Mouse (Mus musculus) liver, embryonic 11.5 days (tissue): ENCODE measurements around the gene Slc11a1. TPM values are rescaled to one million over a fixed set of nuclear protein-coding genes. Genes with fewer than 3 reads are reported as not detected.
"Not testable (repeated sequence)": the region's sequence is repeated elsewhere in the genome, so short reads cannot be mapped to it uniquely, and the experiment has no call there.

Experiments
- ATAC-seq: fragments of 200-750 bp; cut with Nextera tagmentation; replicated peaks from 2 replicates; pipeline ENCODE4 v1.8.0; 2017; ENCODE audit warnings: moderate number of reproducible peaks, mild to moderate bottlenecking, moderate TSS enrichment, moderate library complexity; ENCODE audit not compliant: low FRiP score
- DNase-seq: peaks from one replicate; pipeline ENCODE4 v3.0.0-alpha.2; 2017; ENCODE audit warnings: low spot score
- H3K27ac ChIP-seq: fragments of 300-500 bp; sonication (generic); 2 replicates; pipeline ENCODE4 v1.5.1; 2014; ENCODE audit warnings: mild to moderate bottlenecking, low read depth, low read length, control low read depth
- H3K27me3 ChIP-seq: fragments of 300-500 bp; sonication (generic); replicated peaks from 2 replicates; pipeline ENCODE4 v1.6.1; 2014; ENCODE audit warnings: low read length, mixed read lengths; ENCODE audit not compliant: control insufficient read depth, insufficient read depth
- H3K36me3 ChIP-seq: fragments of 300-500 bp; sonication (generic); 2 replicates; pipeline ENCODE4 v1.6.1; 2014; ENCODE audit warnings: mild to moderate bottlenecking, low read length, moderate library complexity, mixed read lengths; ENCODE audit not compliant: control insufficient read depth, insufficient read depth
- H3K4me1 ChIP-seq: fragments of 300-500 bp; sonication (generic); replicated peaks from 2 replicates; pipeline ENCODE4 v1.6.1; 2014; ENCODE audit warnings: low read length, mixed read lengths; ENCODE audit not compliant: control insufficient read depth, insufficient read depth
- H3K4me2 ChIP-seq: fragments of 300-500 bp; sonication (generic); 2 replicates; pipeline ENCODE4 v1.6.1; 2014; ENCODE audit warnings: mild to moderate bottlenecking, control low read depth, moderate library complexity
- H3K4me3 ChIP-seq: fragments of 300-500 bp; sonication (generic); 2 replicates; pipeline ENCODE4 v1.5.1; 2014; ENCODE audit warnings: low read depth, low read length, control low read depth
- H3K9ac ChIP-seq: fragments of 300-500 bp; sonication (generic); 2 replicates; pipeline ENCODE4 v1.6.1; 2014; ENCODE audit warnings: low read depth, low read length, control low read depth
- H3K9me3 ChIP-seq: fragments of 300-500 bp; sonication (generic); 2 replicates; pipeline ENCODE4 v1.6.1; 2016; ENCODE audit warnings: low read length, inconsistent platforms, mixed read lengths; ENCODE audit not compliant: control insufficient read depth
- WGBS: fragments of 180-500 bp; shearing (Covaris S2); extraction: QIAGEN DNeasy Blood & Tissue Kit; methylation state at CpG from one replicate; pipeline ENCODE4 v1.1.7; 2014; 5-methylcytosine and 5-hydroxymethylcytosine counted together
- polyA plus RNA-seq: library from polyadenylated mRNA; unstranded; fragments of >200 nt; fragmentation: Nextera tagmentation; extraction: Ambion mirVana; gene quantifications from 2 replicates; pipeline ENCODE4 v1.2.1, GENCODE M21; 2014

The Slc11a1 gene
- polyA plus RNA-seq, 1 experiment from 2014 or later = 10.0 TPM

- Histone ChIP-seq H3K4me2 (no peak overlapping the region), H3K4me3 (no peak overlapping the region), H3K9ac (no peak overlapping the region), H3K36me3 (no peaks in the 10 kb centered on the region), H3K27me3 (no peaks in the 10 kb centered on the region), H3K4me1 (peaks cover 28% of the 10 kb centered on the region), H3K27ac (no peak overlapping the region), H3K9me3 (no peaks in the 10 kb centered on the region)
- no peak for DNase-seq
- 69% methylated on average over 6 of the region's 6 CpGs for WGBS
- no peak for ATAC-seq
Measured at GRCm38 (mm10) chr1:74335436-74336170, 39.4 kb upstream of the Slc11a1 start.

GRCm38 (mm10) chr1:74337241-74337771 lies 37.7 kb upstream of the Slc11a1 start:
- no peak for DNase-seq
- Histone ChIP-seq H3K9me3 (no peaks in the 10 kb centered on the region), H3K27ac (no peak overlapping the region)

GRCm38 (mm10) chr1:74338013-74338412 lies 37.0 kb upstream of the Slc11a1 start:
- 79% methylated on average over 5 of the region's 5 CpGs for WGBS
- Histone ChIP-seq H3K27ac (no peak overlapping the region), H3K4me2 (no peak overlapping the region), H3K9me3 (no peaks in the 10 kb centered on the region), H3K4me3 (no peak overlapping the region), H3K36me3 (no peaks in the 10 kb centered on the region), H3K4me1 (peaks cover 9% of the 10 kb centered on the region; the same call in 1 of the 2 replicates), H3K27me3 (no peaks in the 10 kb centered on the region), H3K9ac (no peak overlapping the region)
- DNase-seq (no peak), ATAC-seq (no peak)

More at GRCm38 (mm10) chr1:74337241-74337771, 37.7 kb upstream of the Slc11a1 start:
- H3K36me3 ChIP-seq = no peaks in the 10 kb centered on the region
- peaks cover 12% of the 10 kb centered on the region; the same call in 1 of the 2 replicates for H3K4me1 ChIP-seq
- no peak overlapping the region for H3K4me2 ChIP-seq
- H3K9ac ChIP-seq = no peak overlapping the region
- no peak for ATAC-seq
- H3K27me3 ChIP-seq = no peaks in the 10 kb centered on the region
- H3K4me3 ChIP-seq = no peak overlapping the region
- 81% methylated on average over 3 of the region's 3 CpGs for WGBS

- DNase-seq = no peak
- H3K4me3 ChIP-seq = no peak overlapping the region
- H3K9ac ChIP-seq = no peak overlapping the region
- peaks cover 4% of the 10 kb centered on the region; the same call in 1 of the 2 replicates for H3K4me1 ChIP-seq
- H3K27me3 ChIP-seq = no peaks in the 10 kb centered on the region
- 69% methylated on average over 4 of the region's 4 CpGs for WGBS
- no peaks in the 10 kb centered on the region for H3K36me3 ChIP-seq
- ATAC-seq = no peak
- H3K4me2 ChIP-seq = no peak overlapping the region
- H3K9me3 ChIP-seq = no peaks in the 10 kb centered on the region
- H3K27ac ChIP-seq = no peak overlapping the region
Measured at GRCm38 (mm10) chr1:74338626-74339025, 36.4 kb upstream of the Slc11a1 start.

GRCm38 (mm10) chr1:74339917-74340316 lies 35.1 kb upstream of the Slc11a1 start:
- 79% methylated on average over 9 of the region's 9 CpGs for WGBS
- H3K4me3 ChIP-seq = no peak overlapping the region
- DNase-seq (no peak), ATAC-seq (no peak)
- H3K9ac ChIP-seq = no peak overlapping the region
- H3K27ac ChIP-seq = no peak overlapping the region
- no peak overlapping the region for H3K4me2 ChIP-seq
- no peaks in the 10 kb centered on the region for H3K9me3 ChIP-seq
- H3K27me3 ChIP-seq = no peaks in the 10 kb centered on the region
- no peaks in the 10 kb centered on the region for H3K36me3 ChIP-seq
- no peaks in the 10 kb centered on the region; the same call in 1 of the 2 replicates for H3K4me1 ChIP-seq

- Histone ChIP-seq H3K4me1 (no peaks in the 10 kb centered on the region; the same call in 1 of the 2 replicates), H3K36me3 (no peaks in the 10 kb centered on the region), H3K9ac (no peak overlapping the region), H3K4me2 (no peak overlapping the region), H3K9me3 (no peaks in the 10 kb centered on the region), H3K4me3 (no peak overlapping the region), H3K27ac (no peak overlapping the region), H3K27me3 (no peaks in the 10 kb centered on the region)
- 90% methylated on average over 6 of the region's 6 CpGs for WGBS
- ATAC-seq (no peak), DNase-seq (no peak)
Measured at GRCm38 (mm10) chr1:74340361-74340764, 34.6 kb upstream of the Slc11a1 start.

- not testable (repeated sequence) for H3K27me3 ChIP-seq, H3K9ac ChIP-seq, H3K36me3 ChIP-seq, H3K4me2 ChIP-seq, DNase-seq, H3K27ac ChIP-seq, H3K9me3 ChIP-seq, H3K4me3 ChIP-seq, H3K4me1 ChIP-seq, ATAC-seq
- 92% methylated on average over 4 of the region's 4 CpGs for WGBS
Measured at GRCm38 (mm10) chr1:74340992-74341391, 34.0 kb upstream of the Slc11a1 start.

GRCm38 (mm10) chr1:74341898-74342297 lies 33.1 kb upstream of the Slc11a1 start:
- H3K4me1 ChIP-seq = no peaks in the 10 kb centered on the region; the same call in 1 of the 2 replicates
- ATAC-seq = no peak
- H3K9ac ChIP-seq = no peak overlapping the region
- 71% methylated on average over 7 of the region's 7 CpGs for WGBS
- no peak for DNase-seq
- H3K4me3 ChIP-seq = no peak overlapping the region
- H3K27me3 ChIP-seq = no peaks in the 10 kb centered on the region
- no peaks in the 10 kb centered on the region for H3K36me3 ChIP-seq
- H3K27ac ChIP-seq = no peak overlapping the region
- no peaks in the 10 kb centered on the region for H3K9me3 ChIP-seq
- no peak overlapping the region for H3K4me2 ChIP-seq

- Histone ChIP-seq H3K27me3 (no peaks in the 10 kb centered on the region), H3K4me3 (no peak overlapping the region), H3K36me3 (no peaks in the 10 kb centered on the region), H3K27ac (no peak overlapping the region), H3K4me2 (no peak overlapping the region), H3K9me3 (no peaks in the 10 kb centered on the region), H3K9ac (no peak overlapping the region), H3K4me1 (no peaks in the 10 kb centered on the region; the same call in 1 of the 2 replicates)
- 91% methylated on average over 1 of the region's 1 CpGs for WGBS
- DNase-seq (no peak), ATAC-seq (no peak)
Measured at GRCm38 (mm10) chr1:74342308-74342707, 32.7 kb upstream of the Slc11a1 start.
